Mouse (Mus musculus) intestine, embryonic 14.5 days (tissue): ENCODE results near the gene P2rx2. TPM values are rescaled to one million over a fixed set of nuclear protein-coding genes. Genes with fewer than 3 reads are reported as not detected.

Experiments
- ATAC-seq: fragments of 200-750 bp; cut with Nextera tagmentation; replicated peaks from 2 replicates; pipeline ENCODE4 v1.8.0; 2017; ENCODE audit warnings: low read depth, moderate number of reproducible peaks, moderate TSS enrichment, moderate library complexity; ENCODE audit not compliant: low FRiP score, low TSS enrichment
- DNase-seq: peaks from one replicate; pipeline ENCODE4 v3.0.0-alpha.2; 2018; ENCODE audit warnings: low spot score
- H3K27ac ChIP-seq: fragments of 300-500 bp; sonication (generic); 2 replicates; pipeline ENCODE4 v1.5.1; 2014; ENCODE audit warnings: low read depth, mild to moderate bottlenecking, control low read depth
- H3K27me3 ChIP-seq: fragments of 300-500 bp; sonication (generic); replicated peaks from 2 replicates; pipeline ENCODE4 v1.6.1; 2014; ENCODE audit warnings: low read length, control low read depth; ENCODE audit not compliant: control insufficient read depth, insufficient read depth
- H3K36me3 ChIP-seq: fragments of 300-500 bp; sonication (generic); 2 replicates; pipeline ENCODE4 v1.6.1; 2014; ENCODE audit warnings: low read length, control low read depth; ENCODE audit not compliant: control insufficient read depth, insufficient read depth
- H3K4me1 ChIP-seq: fragments of 300-500 bp; sonication (generic); replicated peaks from 2 replicates; pipeline ENCODE4 v1.6.1; 2014; ENCODE audit warnings: low read length, control low read depth, mixed read lengths; ENCODE audit not compliant: control insufficient read depth, insufficient read depth
- H3K4me2 ChIP-seq: fragments of 300-500 bp; sonication (generic); 2 replicates; pipeline ENCODE4 v1.6.1; 2014; ENCODE audit warnings: low read length
- H3K4me3 ChIP-seq: fragments of 300-500 bp; sonication (generic); 2 replicates; pipeline ENCODE4 v1.5.1; 2014; ENCODE audit warnings: low read depth, low read length, control low read depth, mixed read lengths
- H3K9ac ChIP-seq: fragments of 300-500 bp; sonication (generic); 2 replicates; pipeline ENCODE4 v1.6.1; 2014; ENCODE audit warnings: mild to moderate bottlenecking, low read length
- H3K9me3 ChIP-seq: fragments of 300-500 bp; sonication (generic); 2 replicates; pipeline ENCODE4 v1.6.1; 2016; ENCODE audit warnings: low read length, control low read depth; ENCODE audit not compliant: control insufficient read depth
- WGBS: fragments of 180-500 bp; shearing (Covaris S2); extraction: QIAGEN DNeasy Blood & Tissue Kit; methylation state at CpG from one replicate; pipeline ENCODE4 v1.1.7; 2014; 5-methylcytosine and 5-hydroxymethylcytosine counted together
- polyA plus RNA-seq: library from polyadenylated mRNA; unstranded; fragments of >200 nt; fragmentation: Nextera tagmentation; extraction: Ambion mirVana; gene quantifications from 2 replicates; pipeline ENCODE4 v1.2.1, GENCODE M21; 2014

Gene P2rx2
- polyA plus RNA-seq, 1 experiment from 2014 or later = 1.1 TPM

DNA sequence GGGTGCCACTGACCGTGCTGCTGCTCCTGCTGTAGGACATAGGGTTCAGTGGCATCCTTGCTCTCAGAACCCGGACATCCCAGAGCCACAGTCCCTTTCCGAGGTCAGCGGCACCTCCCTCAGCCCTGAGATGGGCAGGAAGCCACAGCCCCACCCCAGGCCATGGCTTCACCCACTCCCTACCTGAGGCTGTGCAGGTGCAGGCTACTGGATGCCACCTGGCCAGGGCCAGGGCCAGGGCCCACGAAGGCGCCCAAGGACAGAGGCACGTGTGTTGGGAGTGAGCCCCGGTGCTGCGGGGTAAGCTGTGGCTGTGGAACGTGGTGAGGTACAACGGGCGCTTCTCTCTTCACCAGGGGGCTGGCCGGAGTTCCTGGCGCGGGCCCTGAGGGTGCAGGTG lies 36.1 kb upstream of the P2rx2 start:
- Histone ChIP-seq H3K4me1 (no peaks in the 10 kb centered on the region), H3K36me3 (peaks cover 13% of the 10 kb centered on the region; the same call in 1 of the 2 replicates), H3K4me3 (no peak overlapping the region), H3K9me3 (no peaks in the 10 kb centered on the region), H3K27me3 (no peaks in the 10 kb centered on the region), H3K27ac (no peak overlapping the region), H3K9ac (no peak overlapping the region), H3K4me2 (no peak overlapping the region)
- ATAC-seq = no peak
- WGBS = 92% methylated on average over 15 of the region's 15 CpGs
- DNase-seq = no peak

DNA sequence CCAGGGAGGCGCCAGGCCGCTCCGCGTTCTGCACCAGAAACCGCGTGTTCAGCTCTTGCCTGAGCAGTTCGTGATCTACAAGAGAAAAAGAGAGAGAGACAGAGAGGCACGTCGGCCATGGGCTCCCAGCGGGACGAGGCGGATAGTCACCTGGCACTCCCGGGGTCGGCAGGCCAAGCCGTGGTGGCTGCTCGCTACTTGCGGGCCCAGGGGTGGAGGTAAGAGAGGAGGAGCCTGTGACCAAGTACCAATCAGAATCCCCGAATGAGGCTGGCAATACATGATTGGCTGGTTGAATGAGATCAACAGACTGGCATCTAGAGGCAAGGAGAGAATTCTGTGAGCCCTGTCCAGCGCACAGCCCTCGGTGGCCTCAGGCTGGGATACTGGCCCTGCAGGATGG lies 35.2 kb upstream of the P2rx2 start:
- Histone ChIP-seq H3K4me3 (no peak overlapping the region), H3K9me3 (no peaks in the 10 kb centered on the region), H3K4me1 (no peaks in the 10 kb centered on the region), H3K4me2 (no peak overlapping the region), H3K36me3 (peaks cover 16% of the 10 kb centered on the region; the same call in 1 of the 2 replicates), H3K27ac (no peak overlapping the region), H3K27me3 (no peaks in the 10 kb centered on the region), H3K9ac (no peak overlapping the region)
- WGBS = 39% methylated on average over 16 of the region's 20 CpGs
- DNase-seq = no peak
- ATAC-seq = no peak

DNA sequence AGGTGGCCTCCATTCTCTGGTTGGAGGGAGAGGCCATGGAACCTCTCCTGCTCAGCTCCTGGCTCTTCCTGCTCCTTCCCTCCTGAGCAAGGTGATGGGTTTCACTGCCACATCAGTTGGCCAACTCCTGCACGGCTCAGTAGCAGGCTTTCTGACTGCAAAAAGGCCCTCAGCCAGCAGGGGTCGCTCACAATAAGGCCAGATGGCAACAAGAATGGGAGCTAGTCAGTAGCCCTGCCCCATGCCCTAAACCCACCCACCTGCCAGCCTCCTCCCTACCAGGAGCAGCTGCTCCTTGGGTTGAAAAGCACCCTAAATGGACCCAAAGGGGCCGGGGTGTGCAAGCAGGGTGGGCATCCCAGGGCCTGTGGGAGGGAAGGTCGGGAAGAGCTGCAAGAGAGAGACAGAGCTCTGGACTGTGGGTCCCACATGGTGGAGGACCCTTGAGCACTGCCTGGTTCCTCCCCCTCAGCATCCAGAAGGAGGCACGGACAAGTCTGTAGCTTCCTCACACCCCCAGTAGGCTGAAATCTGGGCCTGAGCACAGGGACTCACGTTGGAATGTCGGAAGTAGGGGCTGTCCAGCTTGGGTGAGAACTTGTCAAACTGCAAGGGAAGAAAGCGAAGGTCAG lies 33.9 kb upstream of the P2rx2 start:
- ATAC-seq = no peak; the same call in 1 of the 2 replicates
- Histone ChIP-seq H3K27me3 (no peaks in the 10 kb centered on the region), H3K9me3 (no peaks in the 10 kb centered on the region), H3K27ac (no peak overlapping the region), H3K4me1 (no peaks in the 10 kb centered on the region), H3K9ac (no peak overlapping the region), H3K4me3 (no peak overlapping the region), H3K36me3 (peaks cover 16% of the 10 kb centered on the region; the same call in 1 of the 2 replicates), H3K4me2 (no peak overlapping the region)
- WGBS = 57% methylated on average over 8 of the region's 8 CpGs
- DNase-seq = peak; percentile 89

DNA sequence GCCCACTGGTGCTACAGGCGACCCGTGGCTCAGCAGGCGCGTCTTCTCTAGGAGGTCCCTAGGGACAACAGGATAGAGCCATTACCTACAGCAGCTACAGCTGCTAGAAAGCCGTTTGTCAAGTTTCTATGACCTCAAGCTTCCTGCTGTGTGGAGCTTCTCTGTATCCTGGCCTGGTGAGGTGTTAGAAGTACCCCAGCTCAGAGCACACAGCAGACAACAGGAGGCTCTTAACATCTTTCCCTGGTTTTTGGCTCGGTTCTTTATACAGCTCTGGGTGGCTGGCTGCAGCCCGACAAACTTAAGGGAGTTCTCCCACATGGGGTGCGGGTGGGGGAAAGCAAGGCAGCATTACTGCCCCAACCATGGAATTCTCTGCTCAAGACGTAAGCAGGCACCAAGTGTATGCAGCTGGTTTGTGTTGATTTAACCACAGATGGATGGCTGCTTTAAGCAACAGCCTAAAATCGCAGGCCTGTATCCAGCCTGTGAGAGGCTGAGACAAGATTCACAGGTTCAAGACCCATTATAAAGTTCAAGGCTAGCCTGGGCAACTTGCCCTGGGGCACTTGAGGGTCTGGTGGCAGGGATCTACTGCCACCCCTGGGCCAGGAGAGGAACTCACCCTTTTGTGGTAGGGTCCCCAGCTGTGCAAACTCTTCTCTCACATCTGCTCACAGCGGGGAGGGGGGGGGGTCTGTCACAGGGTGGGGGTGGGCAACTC lies 21.0 kb upstream of the P2rx2 start:
- Histone ChIP-seq H3K4me1 (peaks cover 5% of the 10 kb centered on the region; the same call in 1 of the 2 replicates), H3K27ac (no peak overlapping the region), H3K27me3 (no peaks in the 10 kb centered on the region), H3K4me3 (peak overlapping the region; percentile 45), H3K4me2 (peak overlapping the region; percentile 82), H3K36me3 (peaks cover 15% of the 10 kb centered on the region), H3K9me3 (no peaks in the 10 kb centered on the region), H3K9ac (peak overlapping the region; percentile 31; the same call in 1 of the 2 replicates)
- DNase-seq (no peak), ATAC-seq (peak; percentile 46; the same call in 1 of the 2 replicates)
- WGBS = 42% methylated on average over 11 of the region's 11 CpGs

DNA sequence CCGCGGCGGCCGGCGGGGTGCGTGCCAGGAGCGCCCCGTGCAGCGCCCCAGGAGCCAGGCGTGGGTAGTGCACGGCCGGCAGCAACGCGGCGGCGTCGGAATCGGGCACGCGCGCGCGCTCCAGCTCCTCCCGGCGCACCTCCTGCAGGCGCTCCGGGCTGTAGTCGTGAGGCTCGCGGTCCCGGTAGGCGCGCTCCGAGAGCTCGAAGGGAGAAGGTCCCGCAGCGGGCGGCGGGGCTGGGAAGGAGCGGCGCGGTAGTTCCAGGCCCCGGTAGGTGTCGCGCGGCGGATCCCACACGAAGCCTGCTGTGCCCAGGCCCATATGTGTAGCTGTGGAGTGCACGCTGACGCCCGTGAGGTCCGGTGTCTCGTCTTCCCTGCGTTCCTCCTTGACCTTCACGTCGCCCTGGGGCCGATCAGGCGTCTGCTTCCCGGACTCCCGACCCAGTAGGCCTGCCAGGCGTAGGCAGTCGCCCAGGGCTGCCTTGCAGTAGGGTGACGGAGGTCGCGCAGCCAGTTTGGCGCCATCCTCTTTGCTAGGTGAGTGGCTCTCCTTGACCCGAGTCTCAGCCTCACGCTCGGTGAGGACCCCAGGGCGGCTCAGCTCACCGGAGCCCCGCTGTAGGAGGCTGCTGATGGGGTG lies 20.3 kb upstream of the P2rx2 start:
- H3K36me3 ChIP-seq = peaks cover 9% of the 10 kb centered on the region; the same call in 1 of the 2 replicates
- 5% methylated on average over 69 of the region's 72 CpGs for WGBS
- H3K9ac ChIP-seq = peak overlapping the region; percentile 31
- peak; percentile 77 for ATAC-seq
- H3K4me2 ChIP-seq = peak overlapping the region; percentile 82
- H3K27me3 ChIP-seq = no peaks in the 10 kb centered on the region
- peak overlapping the region; percentile 45 for H3K4me3 ChIP-seq
- peak; percentile 90 for DNase-seq
- peaks cover 5% of the 10 kb centered on the region; the same call in 1 of the 2 replicates for H3K4me1 ChIP-seq
- H3K27ac ChIP-seq = no peak overlapping the region
- no peaks in the 10 kb centered on the region for H3K9me3 ChIP-seq

DNA sequence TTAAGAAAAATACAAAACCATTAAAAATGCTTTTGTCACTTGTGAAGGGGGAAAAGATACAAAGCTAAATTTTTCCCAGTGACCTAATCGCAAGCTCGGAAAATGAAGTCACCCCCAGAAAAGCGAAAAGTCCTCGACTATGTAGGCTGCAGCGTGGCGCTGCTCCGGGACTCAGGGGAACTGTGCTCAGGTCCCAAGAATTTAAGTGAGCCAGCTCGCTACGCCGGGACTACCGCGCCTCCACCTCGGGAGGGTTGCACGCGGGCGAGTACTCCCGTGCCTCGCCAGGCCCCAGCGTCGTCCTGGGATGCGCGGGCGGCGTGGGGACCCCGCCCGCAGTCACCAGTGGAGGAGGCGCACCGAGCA lies 19.8 kb upstream of the P2rx2 start:
- Histone ChIP-seq H3K27ac (no peak overlapping the region), H3K9me3 (no peaks in the 10 kb centered on the region), H3K27me3 (no peaks in the 10 kb centered on the region), H3K9ac (peak overlapping the region; percentile 31), H3K4me2 (peak overlapping the region; percentile 82), H3K36me3 (peaks cover 9% of the 10 kb centered on the region; the same call in 1 of the 2 replicates), H3K4me3 (peak overlapping the region; percentile 45), H3K4me1 (peaks cover 5% of the 10 kb centered on the region; the same call in 1 of the 2 replicates)
- ATAC-seq = peak; percentile 26; the same call in 1 of the 2 replicates
- 3% methylated on average over 28 of the region's 28 CpGs for WGBS
- DNase-seq = no peak

DNA sequence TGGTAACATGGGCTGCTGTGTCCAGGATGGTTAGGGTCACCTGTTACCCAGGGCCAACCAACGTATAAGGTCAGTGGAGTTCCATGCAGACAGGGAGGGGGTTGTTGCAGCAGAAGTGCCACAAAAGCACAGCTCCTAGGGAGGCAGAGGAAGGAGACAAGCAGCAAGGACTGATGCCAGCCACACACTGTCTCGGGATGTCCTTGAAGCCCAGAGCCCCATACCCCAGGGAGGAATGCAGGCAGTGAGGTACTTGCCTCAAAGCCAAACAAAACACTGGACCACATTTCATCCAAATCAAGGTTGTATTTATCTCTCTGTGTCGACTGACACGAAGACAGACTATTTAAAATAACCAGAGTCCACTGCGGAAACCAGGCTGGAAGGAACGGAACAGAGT lies 18.5 kb upstream of the P2rx2 start:
- H3K36me3 ChIP-seq = 0 out of 2 replicates have a peak, but pooled peaks cover 4% of the 10 kb centered on the region
- no peaks in the 10 kb centered on the region for H3K27me3 ChIP-seq
- H3K4me2 ChIP-seq = no peak overlapping the region
- H3K9me3 ChIP-seq = no peaks in the 10 kb centered on the region
- no peak overlapping the region for H3K4me3 ChIP-seq
- H3K9ac ChIP-seq = no peak overlapping the region
- WGBS = 76% methylated on average over 6 of the region's 6 CpGs
- no peak overlapping the region for H3K27ac ChIP-seq
- DNase-seq = no peak
- peaks cover 5% of the 10 kb centered on the region; the same call in 1 of the 2 replicates for H3K4me1 ChIP-seq
- no peak for ATAC-seq

DNA sequence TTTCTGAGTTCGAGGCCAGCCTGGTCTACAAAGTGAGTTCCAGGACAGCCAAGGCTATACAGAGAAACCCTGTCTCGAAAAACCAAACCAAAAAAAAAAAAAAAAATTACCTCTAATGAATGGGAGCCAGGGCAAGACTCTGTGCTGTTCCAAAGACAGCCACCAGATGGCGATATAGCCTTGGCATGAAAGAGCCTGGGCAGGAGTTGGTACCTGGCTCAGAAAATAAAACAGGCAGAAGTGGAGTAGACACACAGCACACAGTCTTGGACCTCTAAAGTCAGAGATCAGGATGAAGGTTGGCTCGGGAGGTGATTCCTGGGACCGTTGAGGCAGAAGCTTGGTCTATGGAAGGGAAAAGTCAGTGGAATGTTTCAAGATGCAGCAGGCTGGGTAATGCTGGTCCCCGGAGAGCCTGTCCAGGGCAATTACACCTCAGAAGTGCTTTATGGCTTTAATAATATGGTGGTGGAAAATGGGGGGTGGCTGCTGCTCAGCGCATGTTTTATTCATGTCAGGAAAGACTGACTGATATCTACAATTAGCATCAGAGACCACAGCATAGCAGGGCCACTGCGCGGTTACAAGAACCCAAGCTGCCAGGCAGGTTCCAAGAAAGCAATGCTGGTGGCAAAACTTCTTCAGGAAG lies 14.6 kb upstream of the P2rx2 start:
- H3K9me3 ChIP-seq = no peaks in the 10 kb centered on the region
- no peak overlapping the region for H3K4me3 ChIP-seq
- H3K27me3 ChIP-seq = peaks cover 11% of the 10 kb centered on the region; the same call in 1 of the 2 replicates
- DNase-seq = peak; percentile 96
- ATAC-seq = 0 out of 2 replicates have a peak, but pooled peaks have one; percentile 16
- no peak overlapping the region for H3K9ac ChIP-seq
- H3K4me2 ChIP-seq = no peak overlapping the region
- H3K27ac ChIP-seq = no peak overlapping the region
- no peaks in the 10 kb centered on the region for H3K4me1 ChIP-seq
- WGBS = 43% methylated on average over 9 of the region's 9 CpGs
- H3K36me3 ChIP-seq = no peaks in the 10 kb centered on the region
